Mouse (Mus musculus) layer of hippocampus, adult 18-20 months (tissue): ENCODE measurements around the gene Usp42. TPM values are rescaled to one million over a fixed set of nuclear protein-coding genes. Genes with fewer than 3 reads are reported as not detected.

ENCODE experiments used
- DNase-seq, 2 experiments: peaks; one replicate each; pipeline ENCODE4 v3.0.0; 2022; ENCODE audit warnings: low spot score in 2 of 2
- total RNA-seq, 2 experiments: library from RNA; stranded (reverse); gene quantifications; 2 replicates each; pipeline ENCODE4 v1.2.3; 2021

Gene Usp42
- total RNA-seq, 2 experiments from 2014 or later, result 20.7 to 21.3 TPM

DNA sequence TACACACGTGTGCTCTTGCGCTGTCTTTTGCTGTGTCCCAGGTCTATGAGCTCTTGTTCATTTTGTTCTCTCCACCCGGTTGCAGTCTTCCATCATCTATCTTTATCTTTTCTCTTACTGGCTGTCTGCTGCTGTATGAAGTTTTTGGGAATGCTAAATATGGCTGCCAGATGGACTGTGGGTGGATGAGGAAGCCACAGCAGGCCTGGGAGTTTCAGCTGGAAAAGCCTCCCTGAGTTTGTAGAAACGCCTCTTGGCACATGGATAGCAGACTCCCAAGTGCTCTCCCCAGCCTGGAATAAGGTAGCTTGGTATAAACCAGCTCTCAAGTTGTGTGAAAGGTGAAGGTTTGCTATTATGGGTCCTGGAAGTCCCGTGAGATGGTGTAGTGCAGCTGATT lies 41.2 kb downstream of the Usp42 start:
- peak; percentile 79 to 92 for DNase-seq

DNA sequence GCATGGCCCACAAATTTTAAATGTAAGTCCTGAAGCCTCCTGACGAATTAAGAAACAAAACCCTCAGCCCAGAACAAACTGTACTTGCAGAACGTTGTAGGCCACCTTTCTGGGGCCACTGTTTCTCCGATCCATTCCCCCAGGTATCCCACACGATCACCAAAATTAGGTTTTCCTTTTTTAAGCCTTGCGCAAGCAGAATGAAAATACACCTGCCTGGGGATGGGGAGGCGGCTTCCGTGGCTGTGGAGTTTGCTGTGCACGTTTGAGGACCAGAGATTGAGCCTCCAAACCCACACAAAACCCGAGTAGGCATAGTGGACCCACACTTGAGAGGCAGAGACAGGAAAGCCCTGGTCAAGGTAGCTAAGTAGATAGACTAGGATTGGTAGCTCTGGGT lies 41.7 kb downstream of the Usp42 start:
- DNase-seq, result no peak

DNA sequence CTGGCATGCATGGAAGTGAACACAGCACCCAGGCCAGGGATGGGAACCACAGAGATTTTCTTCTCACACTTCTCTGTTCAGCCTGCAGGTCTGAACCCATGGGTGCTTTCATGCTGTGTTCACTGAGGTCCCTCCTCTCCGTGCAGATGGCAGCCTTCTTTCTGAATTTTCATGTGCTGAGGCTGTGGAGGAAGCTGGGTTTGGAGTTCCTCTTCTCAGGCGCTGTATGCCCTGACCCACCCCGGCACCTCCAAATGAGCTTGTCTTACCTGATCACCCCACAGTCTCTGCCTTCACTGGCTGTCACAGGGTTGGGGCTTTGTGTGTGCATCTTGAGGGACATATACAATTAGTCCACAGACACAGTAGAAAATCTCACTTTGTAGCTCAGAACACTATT lies 44.5 kb downstream of the Usp42 start:
- DNase-seq, result no peak

DNA sequence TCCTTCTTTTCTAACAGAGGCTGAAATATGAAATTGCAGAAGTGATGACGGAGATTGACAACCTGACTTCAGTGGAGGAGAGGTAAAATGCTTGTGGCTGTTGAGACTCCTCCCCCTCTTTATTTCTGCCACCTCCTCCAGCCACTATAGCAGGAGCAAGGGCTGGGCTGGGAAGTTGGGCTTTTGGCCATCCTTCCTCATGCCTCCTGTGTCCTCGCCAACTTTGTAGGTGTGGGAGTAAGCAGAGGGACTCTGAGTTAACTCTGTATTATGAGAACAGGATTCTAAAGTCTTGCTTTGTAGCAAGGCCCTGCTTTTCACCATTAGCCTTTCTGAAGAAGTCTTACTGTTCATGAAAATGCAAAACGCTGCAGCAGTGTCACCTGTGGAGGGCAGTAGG lies 45.6 kb downstream of the Usp42 start:
- no peak for DNase-seq

DNA sequence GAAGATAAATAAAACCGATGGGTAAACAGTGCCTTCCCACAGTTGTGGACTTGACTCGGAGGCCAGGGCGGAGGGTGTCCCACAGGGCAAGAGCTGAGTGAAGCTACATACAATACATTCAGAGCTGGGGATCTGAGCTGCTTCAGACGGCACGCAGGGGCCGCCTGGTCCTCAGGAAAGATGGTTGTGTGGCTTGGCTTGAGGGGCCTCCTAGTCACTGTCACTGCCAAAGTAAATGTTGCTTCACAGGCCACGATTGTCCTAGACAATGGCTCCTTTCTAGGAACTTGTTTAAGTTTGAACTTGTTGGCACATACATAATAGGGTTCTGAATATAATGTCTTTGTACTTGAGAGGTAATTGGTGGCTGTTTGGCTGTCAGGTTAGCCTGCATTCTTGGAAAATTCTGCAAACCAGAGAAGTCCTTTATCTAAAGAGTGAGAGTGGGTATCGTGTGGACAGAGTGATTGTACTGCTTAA lies 47.1 kb downstream of the Usp42 start:
- no peak for DNase-seq

DNA sequence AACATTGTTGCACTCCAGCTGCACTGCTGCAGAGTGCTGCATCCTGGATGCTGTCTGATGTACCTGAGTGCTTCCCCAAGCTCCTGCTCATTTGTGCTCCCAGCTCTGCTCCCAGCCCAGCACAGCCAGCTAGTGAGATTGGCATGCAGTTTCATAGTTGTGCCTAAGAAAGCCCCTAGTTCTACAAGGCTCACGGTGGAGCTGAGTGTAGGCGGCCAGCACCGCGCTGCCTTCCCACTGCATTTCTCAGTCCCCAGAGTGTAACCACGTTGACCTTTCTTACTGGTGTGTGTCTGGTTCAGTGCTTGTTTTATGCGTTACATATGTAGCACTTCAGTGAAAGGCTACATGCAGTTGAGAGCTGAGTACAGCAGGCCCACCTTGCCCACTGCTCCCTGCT lies 48.4 kb downstream of the Usp42 start:
- DNase-seq, result no peak

DNA sequence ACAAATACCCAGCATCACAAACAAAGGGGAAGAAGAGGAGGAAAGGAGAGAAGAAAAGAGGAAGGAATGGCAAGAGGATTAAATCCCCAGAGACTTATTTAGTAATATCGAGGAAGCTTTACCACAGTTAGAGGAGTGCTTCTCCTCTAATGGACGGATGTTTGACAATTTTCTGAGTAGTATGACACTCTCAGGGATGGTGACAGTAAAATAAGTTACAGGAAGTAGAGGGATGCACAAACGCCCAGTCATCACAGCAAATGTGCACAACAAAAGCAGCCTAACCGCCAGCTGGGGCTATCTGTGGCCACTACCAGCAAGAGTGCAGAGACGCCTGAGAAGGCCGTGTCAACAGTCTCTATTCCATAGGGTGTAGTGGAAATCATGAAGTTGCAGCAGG lies 52.4 kb downstream of the Usp42 start:
- no peak for DNase-seq

DNA sequence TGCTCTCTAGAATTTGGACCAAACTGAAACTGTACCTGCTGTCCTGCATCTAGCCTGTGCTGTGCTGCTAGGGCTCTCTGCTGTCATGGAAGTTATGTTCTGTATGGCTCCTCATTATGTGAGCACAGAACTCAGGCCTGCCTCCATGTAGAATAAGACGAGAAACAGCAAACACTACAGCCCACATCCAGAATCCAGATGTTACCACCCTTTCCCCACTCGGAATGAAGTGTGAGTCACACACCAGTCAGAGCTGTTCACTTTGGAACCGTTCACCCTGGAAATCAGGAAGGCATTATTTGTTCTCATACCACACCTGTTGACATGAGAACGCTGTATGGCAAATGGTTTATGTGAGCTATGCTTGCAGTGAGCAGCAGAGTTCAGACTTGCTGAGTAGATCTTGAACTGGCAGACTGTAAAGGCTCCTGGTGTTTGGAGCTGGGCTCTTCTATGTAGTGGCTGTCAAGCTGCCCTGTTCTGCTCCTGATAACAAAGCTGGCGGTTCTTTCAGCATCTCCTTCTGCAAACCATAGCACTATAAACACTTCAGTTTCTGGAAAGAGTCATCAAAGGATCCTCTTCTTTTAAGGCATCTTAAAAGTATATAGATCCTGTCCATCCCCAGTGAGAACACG lies 53.3 kb downstream of the Usp42 start:
- no peak for DNase-seq

DNA sequence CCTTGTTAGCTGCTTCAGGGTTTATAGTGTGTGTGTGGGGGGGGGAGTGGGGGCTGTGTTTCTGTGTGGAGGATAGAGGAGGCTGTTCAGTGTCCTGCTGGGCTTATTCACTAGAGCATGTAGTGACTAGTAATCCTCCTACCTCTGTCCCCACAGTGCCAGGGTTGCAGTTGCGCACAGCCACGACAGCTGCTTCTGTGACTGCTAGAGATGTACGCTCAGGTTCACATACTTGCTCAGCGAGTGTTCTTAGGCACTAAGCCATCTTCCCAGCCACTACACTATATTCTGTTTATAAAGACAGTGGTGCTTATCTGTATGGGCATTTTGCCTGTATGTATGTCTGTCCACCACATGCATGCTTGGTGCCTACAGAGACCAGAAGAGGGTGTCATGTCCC lies 54.7 kb downstream of the Usp42 start:
- DNase-seq, result no peak

DNA sequence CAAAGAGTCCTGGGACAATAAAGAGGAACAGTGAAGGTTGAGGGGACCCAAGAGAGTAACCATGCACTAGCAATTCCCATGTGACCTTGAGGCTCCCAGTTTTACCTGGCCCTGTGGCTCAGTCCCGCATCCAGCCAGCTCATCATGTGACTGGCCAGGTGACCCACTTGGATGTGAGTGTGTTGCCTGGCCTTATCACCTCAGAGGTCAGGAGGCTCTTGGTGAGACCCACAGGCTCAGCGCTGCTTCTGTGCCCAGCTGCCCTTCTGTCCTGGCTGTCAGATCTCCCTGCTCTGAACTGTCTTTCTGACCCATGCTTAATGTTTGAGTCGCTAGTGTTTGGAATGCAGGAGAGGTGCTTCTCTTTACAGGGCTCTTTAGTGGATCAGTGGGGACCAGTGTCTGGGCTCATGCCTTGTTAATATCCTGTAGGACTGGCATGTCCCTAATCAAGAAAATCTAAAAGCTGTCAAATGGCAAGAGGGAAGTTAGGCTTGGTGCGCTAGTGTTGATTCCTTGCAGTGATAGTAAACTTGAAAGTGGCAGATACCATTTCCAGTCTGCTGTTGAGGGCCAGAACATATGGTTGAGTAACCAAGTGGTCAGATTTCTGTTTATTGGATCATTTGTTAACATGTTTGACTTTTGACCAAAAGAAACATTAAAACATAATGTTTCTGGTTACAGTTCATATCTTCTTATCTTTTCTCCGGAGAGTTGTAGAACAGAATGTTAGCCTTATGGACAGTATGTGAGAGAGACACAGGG lies 55.7 kb downstream of the Usp42 start:
- no peak for DNase-seq

DNA sequence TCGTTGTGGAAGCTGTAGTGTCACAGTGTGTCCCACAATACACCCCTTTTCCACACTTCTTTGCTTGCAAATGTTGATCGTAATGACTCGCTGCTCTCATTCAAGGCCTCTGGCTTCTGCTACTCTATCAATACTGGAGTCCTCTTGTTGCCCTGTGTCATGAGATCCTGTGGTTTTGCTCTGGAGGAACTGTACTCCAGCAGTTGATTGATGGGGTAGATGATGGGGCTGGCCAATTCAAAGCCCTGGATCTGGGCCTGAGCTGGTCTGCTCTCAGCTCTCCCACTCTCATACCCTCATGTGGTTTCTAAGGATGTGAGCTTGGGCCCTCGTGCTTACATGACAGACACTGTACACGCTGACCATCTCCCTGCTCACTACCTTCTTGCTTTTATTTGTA lies 57.5 kb downstream of the Usp42 start:
- no peak for DNase-seq

DNA sequence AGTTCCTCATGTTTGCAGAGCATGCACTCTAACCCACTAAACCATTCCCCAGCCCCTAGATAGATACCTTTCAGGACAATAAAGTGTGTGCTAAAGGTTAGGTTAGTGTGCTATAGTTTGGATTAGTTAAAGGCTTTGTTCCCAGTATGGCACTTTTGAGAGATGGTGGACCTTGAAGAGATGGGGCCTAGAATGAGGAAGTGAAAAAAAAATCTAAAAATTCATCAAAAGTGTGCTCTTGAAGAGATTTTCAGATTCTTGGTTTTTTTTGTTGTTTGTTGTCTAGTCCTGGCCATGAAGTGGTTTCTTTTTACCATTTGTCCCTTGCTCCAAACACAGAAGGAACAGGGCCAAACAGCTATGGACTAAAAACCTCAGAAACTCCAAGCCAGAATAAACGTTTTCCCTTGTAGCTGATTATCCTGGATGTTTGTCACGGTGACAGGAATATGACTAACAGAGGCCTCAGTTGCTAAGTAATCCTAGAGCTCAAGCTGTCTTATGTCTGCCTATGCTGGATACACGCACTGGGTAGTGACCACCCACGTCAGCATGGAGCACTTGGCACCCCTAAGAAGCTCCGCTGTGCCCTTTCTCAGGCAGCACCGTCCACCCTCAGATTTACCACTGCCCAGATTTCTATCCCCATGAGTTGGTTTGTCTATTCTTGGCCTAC lies 61.2 kb downstream of the Usp42 start:
- DNase-seq, result peak in 1 of 2 experiments; percentile 51

DNA sequence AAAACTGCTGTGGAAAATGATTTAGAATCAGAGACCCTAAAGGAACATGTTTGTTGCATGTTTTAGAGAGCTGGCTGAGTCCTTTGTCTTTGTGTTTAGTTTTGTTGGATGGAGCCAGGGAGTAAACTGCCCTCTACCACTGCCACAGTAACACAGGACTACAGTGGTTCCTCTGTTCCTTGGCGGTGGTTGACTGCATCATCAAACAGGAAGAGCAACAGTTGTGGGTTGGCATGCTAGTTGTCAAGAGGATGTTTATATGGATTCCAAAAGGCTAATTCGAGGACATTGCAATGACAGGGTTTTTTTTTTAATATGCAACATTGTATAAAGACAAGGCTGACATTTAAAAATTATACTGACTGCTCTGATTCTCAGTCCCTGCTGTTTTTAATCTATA lies 62.2 kb downstream of the Usp42 start:
- DNase-seq, result no peak

DNA sequence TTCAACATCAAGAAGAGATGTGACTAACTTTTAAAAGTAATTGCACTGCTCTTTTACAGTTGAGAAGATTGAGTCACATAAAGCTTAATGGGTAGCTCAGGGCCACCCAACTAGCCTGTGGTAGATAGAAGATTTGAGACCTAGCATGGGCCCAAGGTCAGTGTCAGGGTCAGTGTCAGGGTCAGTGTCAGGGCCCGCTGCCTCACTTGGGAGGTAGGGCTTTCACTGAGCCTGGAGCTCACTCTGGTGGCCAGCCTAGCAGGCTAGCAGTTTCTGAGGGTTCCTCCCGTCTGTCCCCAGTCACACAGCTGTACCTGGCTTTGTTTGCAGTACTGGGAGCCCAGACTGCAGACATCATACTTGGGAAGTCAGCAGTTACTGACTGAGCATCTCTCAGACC lies 62.7 kb downstream of the Usp42 start:
- DNase-seq, result no peak

DNA sequence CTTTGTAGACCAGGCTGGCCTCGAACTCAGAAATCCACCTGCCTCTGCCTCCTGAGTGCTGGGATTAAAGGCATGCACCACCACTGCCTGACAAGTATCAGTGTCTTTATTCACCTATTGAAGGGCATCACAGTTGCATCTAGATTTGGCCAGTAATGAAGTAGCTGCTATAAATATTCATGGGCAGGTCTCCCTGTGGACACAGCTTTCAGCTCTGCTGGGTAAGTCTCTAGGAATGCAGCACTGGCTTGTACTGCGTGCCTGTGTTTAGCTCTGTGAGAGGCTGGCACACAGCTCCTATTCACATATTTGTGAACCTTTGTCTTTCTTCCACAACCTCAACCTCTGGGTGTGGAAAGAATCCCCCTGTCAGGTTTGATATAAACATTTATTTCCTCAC lies 63.2 kb downstream of the Usp42 start:
- no peak for DNase-seq

DNA sequence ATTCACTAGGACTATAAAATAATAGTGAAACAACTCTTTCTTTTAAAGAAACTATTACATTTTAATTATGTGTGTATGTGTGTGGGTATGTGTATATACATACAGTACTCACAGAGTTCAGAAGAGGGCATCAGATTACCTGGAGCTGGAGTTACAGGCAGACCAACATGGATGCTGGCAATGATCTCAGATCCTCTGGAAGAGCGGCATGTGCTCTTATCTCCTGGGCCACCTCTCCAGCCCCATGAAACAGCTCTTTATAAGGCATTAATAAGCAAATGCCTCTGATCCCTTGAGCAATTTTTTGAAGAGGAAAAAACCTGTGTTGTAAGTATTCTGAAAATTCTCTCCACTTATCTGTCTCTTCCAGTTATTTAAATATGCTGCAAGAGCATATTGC lies 66.1 kb downstream of the Usp42 start:
- no peak for DNase-seq

DNA sequence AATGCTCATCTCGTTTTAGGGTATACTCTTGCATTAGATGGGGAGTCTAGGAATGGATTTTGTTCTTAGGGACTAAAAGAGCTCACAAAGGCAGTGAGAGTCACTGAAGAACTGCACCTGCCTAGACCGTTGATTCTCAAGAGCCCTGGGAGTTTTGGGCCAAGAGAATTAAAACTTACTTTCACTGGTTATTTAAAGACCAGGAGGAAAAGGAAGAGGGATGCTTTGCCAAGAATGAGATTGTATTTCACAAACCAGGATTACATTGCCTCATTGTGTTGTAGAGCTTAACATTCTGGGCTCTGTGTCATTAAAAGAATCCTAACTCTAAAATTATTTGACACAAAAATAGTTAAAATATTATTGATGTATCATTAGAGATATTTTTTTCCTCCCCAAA lies 66.5 kb downstream of the Usp42 start:
- no peak for DNase-seq

DNA sequence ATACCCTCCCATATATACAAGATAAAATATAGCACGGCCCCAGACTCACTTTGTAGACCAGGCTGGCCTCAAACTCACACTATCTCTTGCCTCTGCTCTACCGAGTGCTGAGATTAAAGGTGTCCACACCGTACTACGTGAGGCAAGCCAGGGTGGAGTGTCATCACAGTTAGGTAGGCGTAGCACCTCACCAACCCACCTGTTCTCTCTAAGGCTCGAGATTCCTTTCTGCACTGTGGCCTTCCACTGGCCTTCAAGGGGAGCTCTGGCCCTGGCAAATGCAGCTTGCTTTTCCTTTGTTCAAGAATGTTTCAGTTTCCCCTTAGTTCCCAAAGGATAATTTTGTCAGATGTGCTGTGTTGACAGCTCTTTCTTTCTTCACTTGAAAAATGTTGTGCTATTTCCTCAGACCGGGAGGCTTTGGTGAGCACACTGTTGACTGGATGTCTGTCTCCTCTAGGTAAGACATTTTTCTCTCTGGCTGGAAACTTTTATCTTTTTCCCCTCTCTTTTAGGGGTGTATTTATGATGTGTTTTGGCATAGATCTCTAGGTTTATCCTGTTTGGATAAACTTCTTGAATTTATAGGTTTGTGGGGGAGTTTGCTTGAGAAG lies 68.9 kb downstream of the Usp42 start:
- DNase-seq, result no peak
